Mouse (Mus musculus): Measurements from ENCODE around the gene Arhgap15. TPM values are rescaled to one million over a fixed set of nuclear protein-coding genes. Genes with fewer than 3 reads are reported as not detected.

The Arhgap15 gene
- polyA plus RNA-seq, 1 experiment from 2014 or later: 0.88 TPM

- no peaks in the 10 kb centered on the region for H3K27me3 ChIP-seq (ENCODE audit: control insufficient read depth, insufficient read depth, low read length)
- H3K27ac ChIP-seq (ENCODE audit: low read length): no peak overlapping the region
- no peak for ATAC-seq (ENCODE audit: insufficient number of reproducible peaks, insufficient read depth, low FRiP score, low read depth)
- no peak overlapping the region for H3K4me3 ChIP-seq (ENCODE audit: low read depth, low read length)
- H3K36me3 ChIP-seq (ENCODE audit: control insufficient read depth, insufficient read depth, low read length): no peaks in the 10 kb centered on the region
- H3K4me1 ChIP-seq (ENCODE audit: control insufficient read depth, insufficient read depth, low read length): 0 out of 2 replicates have a peak, but pooled peaks cover 2% of the 10 kb centered on the region
- no peak overlapping the region for H3K4me2 ChIP-seq (replicated peaks; ENCODE audit: low read depth, low read length)
- H3K9me3 ChIP-seq (ENCODE audit: control insufficient read depth, low read depth, low read length): no peaks in the 10 kb centered on the region
- WGBS: 66% methylated on average over 3 of the region's 3 CpGs
- no peak overlapping the region for H3K9ac ChIP-seq (replicated peaks; ENCODE audit: low read depth, low read length)
Observed at GRCm38 (mm10) chr2:44124683-44125082, 376.1 kb downstream of the Arhgap15 start.

GRCm38 (mm10) chr2:44126044-44126695 is 377.5 kb downstream of the Arhgap15 start:
- 0 out of 2 replicates have a peak, but pooled peaks cover 1% of the 10 kb centered on the region for H3K4me1 ChIP-seq (ENCODE audit: control insufficient read depth, insufficient read depth, low read length)
- 62% methylated on average over 1 of the region's 1 CpGs for WGBS
- H3K4me3 ChIP-seq (ENCODE audit: low read depth, low read length): no peak overlapping the region
- H3K36me3 ChIP-seq (ENCODE audit: control insufficient read depth, insufficient read depth, low read length): no peaks in the 10 kb centered on the region
- H3K27me3 ChIP-seq (ENCODE audit: control insufficient read depth, insufficient read depth, low read length): no peaks in the 10 kb centered on the region
- H3K9ac ChIP-seq (replicated peaks; ENCODE audit: low read depth, low read length): no peak overlapping the region
- H3K9me3 ChIP-seq (ENCODE audit: control insufficient read depth, low read depth, low read length): no peaks in the 10 kb centered on the region
- no peak for ATAC-seq (ENCODE audit: insufficient number of reproducible peaks, insufficient read depth, low FRiP score, low read depth)
- H3K27ac ChIP-seq (ENCODE audit: low read length): no peak overlapping the region
- no peak overlapping the region for H3K4me2 ChIP-seq (replicated peaks; ENCODE audit: low read depth, low read length)

GRCm38 (mm10) chr2:44129533-44129932 is 380.9 kb downstream of the Arhgap15 start:
- 79% methylated on average over 3 of the region's 3 CpGs for WGBS
- no peaks in the 10 kb centered on the region for H3K36me3 ChIP-seq (ENCODE audit: control insufficient read depth, insufficient read depth, low read length)
- H3K4me2 ChIP-seq (replicated peaks; ENCODE audit: low read depth, low read length): no peak overlapping the region
- H3K4me1 ChIP-seq (ENCODE audit: control insufficient read depth, insufficient read depth, low read length): no peaks in the 10 kb centered on the region
- H3K27ac ChIP-seq (ENCODE audit: low read length): no peak overlapping the region
- no peak overlapping the region for H3K9ac ChIP-seq (replicated peaks; ENCODE audit: low read depth, low read length)
- H3K4me3 ChIP-seq (ENCODE audit: low read depth, low read length): no peak overlapping the region
- H3K27me3 ChIP-seq (ENCODE audit: control insufficient read depth, insufficient read depth, low read length): no peaks in the 10 kb centered on the region
- H3K9me3 ChIP-seq (ENCODE audit: control insufficient read depth, low read depth, low read length): no peaks in the 10 kb centered on the region
- no peak for ATAC-seq (ENCODE audit: insufficient number of reproducible peaks, insufficient read depth, low FRiP score, low read depth)

GRCm38 (mm10) chr2:44131271-44131670 is 382.6 kb downstream of the Arhgap15 start:
- H3K9ac ChIP-seq (replicated peaks; ENCODE audit: low read depth, low read length): no peak overlapping the region
- ATAC-seq (ENCODE audit: insufficient number of reproducible peaks, insufficient read depth, low FRiP score, low read depth): no peak
- no peak overlapping the region for H3K27ac ChIP-seq (ENCODE audit: low read length)
- H3K4me2 ChIP-seq (replicated peaks; ENCODE audit: low read depth, low read length): no peak overlapping the region
- H3K9me3 ChIP-seq (ENCODE audit: control insufficient read depth, low read depth, low read length): no peaks in the 10 kb centered on the region
- no peaks in the 10 kb centered on the region for H3K4me1 ChIP-seq (ENCODE audit: control insufficient read depth, insufficient read depth, low read length)
- no peak overlapping the region for H3K4me3 ChIP-seq (ENCODE audit: low read depth, low read length)
- no peaks in the 10 kb centered on the region for H3K36me3 ChIP-seq (ENCODE audit: control insufficient read depth, insufficient read depth, low read length)
- H3K27me3 ChIP-seq (ENCODE audit: control insufficient read depth, insufficient read depth, low read length): no peaks in the 10 kb centered on the region
- 70% methylated on average over 3 of the region's 3 CpGs for WGBS

- WGBS: 39% methylated on average over 3 of the region's 3 CpGs
- Histone ChIP-seq H3K4me2 (replicated peaks; ENCODE audit: low read depth, low read length) (no peak overlapping the region), H3K9ac (replicated peaks; ENCODE audit: low read depth, low read length) (no peak overlapping the region), H3K36me3 (ENCODE audit: control insufficient read depth, insufficient read depth, low read length) (no peaks in the 10 kb centered on the region), H3K4me3 (ENCODE audit: low read depth, low read length) (no peak overlapping the region), H3K27ac (ENCODE audit: low read length) (no peak overlapping the region), H3K27me3 (ENCODE audit: control insufficient read depth, insufficient read depth, low read length) (no peaks in the 10 kb centered on the region), H3K4me1 (ENCODE audit: control insufficient read depth, insufficient read depth, low read length) (no peaks in the 10 kb centered on the region), H3K9me3 (ENCODE audit: control insufficient read depth, low read depth, low read length) (no peaks in the 10 kb centered on the region)
- ATAC-seq (ENCODE audit: insufficient number of reproducible peaks, insufficient read depth, low FRiP score, low read depth): no peak
Observed at GRCm38 (mm10) chr2:44134796-44135195, 386.2 kb downstream of the Arhgap15 start.

- H3K27me3 ChIP-seq (ENCODE audit: control insufficient read depth, insufficient read depth, low read length): no peaks in the 10 kb centered on the region
- H3K4me3 ChIP-seq (ENCODE audit: low read depth, low read length): no peak overlapping the region
- H3K9ac ChIP-seq (replicated peaks; ENCODE audit: low read depth, low read length): no peak overlapping the region
- no peak overlapping the region for H3K27ac ChIP-seq (ENCODE audit: low read length)
- no peaks in the 10 kb centered on the region for H3K9me3 ChIP-seq (ENCODE audit: control insufficient read depth, low read depth, low read length)
- H3K4me1 ChIP-seq (ENCODE audit: control insufficient read depth, insufficient read depth, low read length): no peaks in the 10 kb centered on the region
- no peak overlapping the region for H3K4me2 ChIP-seq (replicated peaks; ENCODE audit: low read depth, low read length)
- H3K36me3 ChIP-seq (ENCODE audit: control insufficient read depth, insufficient read depth, low read length): no peaks in the 10 kb centered on the region
- 61% methylated on average over 4 of the region's 4 CpGs for WGBS
- no peak for ATAC-seq (ENCODE audit: insufficient number of reproducible peaks, insufficient read depth, low FRiP score, low read depth)
Observed at GRCm38 (mm10) chr2:44140455-44140854, 391.8 kb downstream of the Arhgap15 start.

GRCm38 (mm10) chr2:44142152-44142551 is 393.5 kb downstream of the Arhgap15 start:
- no peak for ATAC-seq (ENCODE audit: insufficient number of reproducible peaks, insufficient read depth, low FRiP score, low read depth)
- H3K27ac ChIP-seq (ENCODE audit: low read length): no peak overlapping the region
- H3K9ac ChIP-seq (replicated peaks; ENCODE audit: low read depth, low read length): no peak overlapping the region
- H3K27me3 ChIP-seq (ENCODE audit: control insufficient read depth, insufficient read depth, low read length): no peaks in the 10 kb centered on the region
- no peak overlapping the region for H3K4me2 ChIP-seq (replicated peaks; ENCODE audit: low read depth, low read length)
- H3K4me1 ChIP-seq (ENCODE audit: control insufficient read depth, insufficient read depth, low read length): no peaks in the 10 kb centered on the region
- H3K9me3 ChIP-seq (ENCODE audit: control insufficient read depth, low read depth, low read length): no peaks in the 10 kb centered on the region
- no peaks in the 10 kb centered on the region for H3K36me3 ChIP-seq (ENCODE audit: control insufficient read depth, insufficient read depth, low read length)
- 87% methylated on average over 9 of the region's 9 CpGs for WGBS
- no peak overlapping the region for H3K4me3 ChIP-seq (ENCODE audit: low read depth, low read length)

GRCm38 (mm10) chr2:44142611-44143010 is 394.0 kb downstream of the Arhgap15 start:
- no peak overlapping the region for H3K9ac ChIP-seq (replicated peaks; ENCODE audit: low read depth, low read length)

More at GRCm38 (mm10) chr2:44142611-44143010, 394.0 kb downstream of the Arhgap15 start:
- Histone ChIP-seq H3K4me3 (ENCODE audit: low read depth, low read length) (no peak overlapping the region), H3K36me3 (ENCODE audit: control insufficient read depth, insufficient read depth, low read length) (no peaks in the 10 kb centered on the region), H3K4me1 (ENCODE audit: control insufficient read depth, insufficient read depth, low read length) (no peaks in the 10 kb centered on the region), H3K9me3 (ENCODE audit: control insufficient read depth, low read depth, low read length) (no peaks in the 10 kb centered on the region), H3K4me2 (replicated peaks; ENCODE audit: low read depth, low read length) (no peak overlapping the region), H3K27me3 (ENCODE audit: control insufficient read depth, insufficient read depth, low read length) (no peaks in the 10 kb centered on the region), H3K27ac (ENCODE audit: low read length) (no peak overlapping the region)
- no peak for ATAC-seq (ENCODE audit: insufficient number of reproducible peaks, insufficient read depth, low FRiP score, low read depth)
- WGBS: 95% methylated on average over 5 of the region's 5 CpGs
